Mouse (Mus musculus): ENCODE data around the gene Gpc5.

The Gpc5 gene

DNA sequence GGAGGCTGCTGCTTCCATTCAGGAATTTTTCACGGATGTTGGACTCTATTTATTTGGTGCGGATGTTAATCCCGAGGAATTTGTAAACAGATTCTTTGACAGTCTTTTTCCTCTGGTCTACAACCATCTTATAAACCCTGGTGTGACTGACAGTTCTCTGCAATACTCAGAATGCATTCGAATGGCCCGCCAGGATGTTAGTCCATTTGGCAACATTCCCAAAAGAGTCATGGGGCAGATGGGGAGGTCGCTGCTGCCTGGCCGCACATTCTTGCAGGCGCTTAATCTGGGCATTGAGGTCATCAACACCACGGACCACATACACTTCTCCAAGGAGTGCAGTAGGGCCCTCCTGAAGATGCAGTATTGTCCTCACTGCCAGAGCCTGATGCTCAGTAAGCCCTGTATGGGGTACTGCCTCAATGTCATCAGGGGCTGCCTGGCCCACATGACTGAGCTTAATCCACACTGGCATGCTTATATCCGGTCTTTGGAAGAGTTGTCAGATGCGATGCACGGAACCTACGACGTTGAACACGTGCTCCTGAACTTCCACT lies 277.7 kb downstream of the Gpc5 start:
- no peak for DNase-seq (ENCODE audit: low spot score)

DNA sequence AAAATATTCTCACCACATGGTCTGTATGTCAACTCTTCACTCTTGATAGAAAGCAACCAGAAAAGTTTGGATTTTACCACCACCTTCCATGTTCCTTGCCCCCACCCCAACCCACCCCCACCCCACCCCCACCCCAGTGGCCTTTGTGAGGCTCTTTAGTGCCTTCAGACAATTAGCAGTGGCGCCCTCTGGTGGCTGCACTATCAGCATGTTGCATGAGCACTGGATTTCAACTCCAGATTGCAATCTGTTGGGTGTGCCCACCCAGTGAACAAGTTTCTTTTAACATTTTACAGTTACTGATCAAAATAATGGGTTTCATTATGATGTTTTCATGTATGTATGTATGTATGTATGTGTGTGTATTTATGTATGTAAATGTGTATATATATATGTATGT lies 279.1 kb downstream of the Gpc5 start:
- no peak for DNase-seq (ENCODE audit: low spot score)

DNA sequence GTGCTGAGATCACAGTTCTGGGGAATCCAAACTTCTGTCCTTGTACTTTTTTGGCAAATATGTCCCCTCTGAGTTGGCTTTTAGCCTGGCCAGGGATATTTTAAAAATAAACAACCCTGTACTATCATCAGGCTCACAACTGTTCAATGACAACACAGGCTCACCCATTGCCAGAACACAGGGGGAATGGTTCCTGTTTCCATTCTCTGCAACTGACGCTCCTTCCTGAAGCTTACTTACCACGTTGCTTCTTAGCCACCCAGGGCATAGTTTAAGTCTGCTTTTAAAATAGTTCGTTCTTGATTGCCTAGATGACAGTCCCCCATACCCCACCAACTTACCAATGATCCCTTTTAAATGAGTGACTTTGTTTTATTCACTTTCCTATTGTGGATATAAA lies 299.8 kb downstream of the Gpc5 start:
- no peak for DNase-seq (ENCODE audit: low spot score)

GRCm38 (mm10) chr14:115392894-115393524 lies 301.0 kb downstream of the Gpc5 start:
- peak; percentile 53 for DNase-seq (ENCODE audit: low spot score)

DNA sequence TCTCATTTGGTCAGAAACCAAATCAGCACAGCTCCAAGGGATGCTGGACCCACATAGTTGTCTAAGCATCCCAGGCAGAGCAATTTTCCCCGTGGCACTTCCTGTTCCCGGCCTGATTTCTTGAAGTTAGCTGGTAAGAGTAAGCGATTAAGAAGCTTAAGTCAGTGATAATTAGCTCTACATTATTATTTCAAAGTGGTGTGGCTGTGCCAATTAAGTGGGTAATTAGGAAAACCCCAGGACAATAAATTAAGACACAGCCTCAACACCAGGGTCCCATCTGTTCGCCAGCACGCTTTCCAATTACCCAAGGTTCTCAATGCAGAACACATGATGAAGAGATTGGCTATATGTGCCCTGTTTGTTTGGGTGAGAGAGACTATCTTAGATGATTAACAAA lies 314.6 kb downstream of the Gpc5 start:
- no peak for DNase-seq (ENCODE audit: low spot score)

DNA sequence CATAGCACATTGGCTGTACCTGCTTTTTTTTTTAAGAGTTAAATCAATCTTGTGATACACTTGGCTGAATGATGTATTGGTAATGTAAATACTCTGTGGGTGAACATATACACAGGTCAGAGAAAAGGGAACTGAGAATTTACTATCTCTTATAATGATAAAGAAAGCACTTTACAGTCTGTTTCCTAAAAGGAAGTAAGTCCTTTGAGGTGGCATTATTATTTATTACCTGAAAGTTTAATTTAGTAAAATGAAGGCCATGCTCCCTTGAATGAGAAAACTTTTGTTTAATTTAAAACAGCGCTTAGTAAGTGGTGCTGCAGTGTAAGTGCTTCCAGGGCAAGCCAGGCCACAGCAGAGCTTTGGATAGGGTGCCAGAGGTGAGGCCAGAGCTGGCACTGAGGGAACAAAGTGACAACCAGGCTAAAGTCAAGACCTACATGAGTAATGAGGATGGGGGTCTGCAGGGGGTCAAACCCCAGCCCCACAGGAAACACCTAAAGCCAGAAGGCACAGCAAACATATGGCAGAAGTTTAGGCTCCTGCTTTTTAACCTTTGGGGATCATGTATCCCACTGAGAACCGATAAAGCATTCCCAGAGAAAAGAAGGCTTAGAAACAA lies 315.4 kb downstream of the Gpc5 start:
- no peak for DNase-seq (ENCODE audit: low spot score)

GRCm38 (mm10) chr14:115410881-115411280 lies 318.9 kb downstream of the Gpc5 start:
- DNase-seq (ENCODE audit: low spot score): no peak

GRCm38 (mm10) chr14:115411513-115412174 lies 319.6 kb downstream of the Gpc5 start:
- DNase-seq (ENCODE audit: low spot score): no peak

- no peak for DNase-seq (ENCODE audit: low spot score)
These were observed 320.8 kb downstream of the Gpc5 start for GRCm38 (mm10) chr14:115412821-115413220.

DNA sequence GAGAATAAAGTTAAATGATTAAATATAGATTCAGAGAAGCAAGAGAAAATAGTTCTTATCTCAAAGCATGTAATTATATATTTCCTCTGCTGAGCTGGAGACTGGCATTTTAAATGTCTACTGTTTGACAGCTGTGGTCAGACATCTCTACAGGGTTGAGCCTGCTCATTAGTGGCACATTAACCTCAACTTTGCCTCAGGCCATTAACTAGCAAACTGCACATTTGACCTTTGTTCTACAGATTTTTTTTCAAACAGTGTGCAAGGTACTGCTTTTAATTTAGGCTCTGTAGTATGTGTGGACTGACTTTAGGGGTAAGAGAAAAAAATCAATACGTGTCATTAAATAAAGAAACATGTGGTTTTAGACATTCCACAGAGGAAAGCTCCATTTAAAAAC lies 321.4 kb downstream of the Gpc5 start:
- DNase-seq (ENCODE audit: low spot score): no peak

GRCm38 (mm10) chr14:115414545-115414944 lies 322.5 kb downstream of the Gpc5 start:
- DNase-seq (ENCODE audit: low spot score): no peak

DNA sequence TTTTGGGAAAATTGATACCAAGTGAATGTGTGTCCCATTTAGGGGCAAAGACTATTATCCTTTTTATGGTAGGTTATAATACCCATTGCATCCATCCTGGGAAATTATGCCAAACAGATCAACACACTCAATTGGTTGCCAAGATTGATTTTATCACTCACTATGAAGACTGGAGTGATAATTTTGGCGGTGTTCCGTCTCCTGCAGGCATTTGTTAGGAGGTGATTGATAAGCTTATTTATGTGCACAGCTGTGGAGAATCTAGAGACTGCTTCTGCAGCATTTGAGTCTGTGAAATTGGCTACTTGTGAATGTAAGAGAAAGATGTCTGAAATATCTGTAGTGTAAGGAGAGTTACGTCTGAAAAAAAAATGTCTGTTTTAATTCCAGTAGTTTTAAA lies 340.0 kb downstream of the Gpc5 start:
- no peak for DNase-seq (ENCODE audit: low spot score)

GRCm38 (mm10) chr14:115432368-115432767 lies 340.4 kb downstream of the Gpc5 start:
- no peak for DNase-seq (ENCODE audit: low spot score)

DNA sequence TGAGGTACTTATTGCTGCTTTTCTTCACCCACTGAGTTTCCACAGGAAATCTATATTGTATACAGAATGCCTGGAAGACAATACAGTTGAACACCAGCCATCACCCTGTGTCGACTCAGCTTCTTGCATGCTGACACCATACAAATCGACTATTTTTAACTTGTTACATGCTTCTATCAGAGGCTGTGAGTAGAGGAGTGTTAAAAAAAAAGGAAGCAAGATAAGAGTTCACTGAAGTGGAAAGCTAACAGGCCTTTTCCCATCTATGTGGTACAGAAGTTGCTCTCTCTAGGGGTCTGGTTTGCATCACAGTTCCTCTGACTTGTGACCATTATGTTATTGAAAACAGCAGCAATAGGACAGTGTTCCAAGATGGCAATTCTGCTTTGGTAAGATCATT lies 344.6 kb downstream of the Gpc5 start:
- no peak for DNase-seq (ENCODE audit: low spot score)

DNA sequence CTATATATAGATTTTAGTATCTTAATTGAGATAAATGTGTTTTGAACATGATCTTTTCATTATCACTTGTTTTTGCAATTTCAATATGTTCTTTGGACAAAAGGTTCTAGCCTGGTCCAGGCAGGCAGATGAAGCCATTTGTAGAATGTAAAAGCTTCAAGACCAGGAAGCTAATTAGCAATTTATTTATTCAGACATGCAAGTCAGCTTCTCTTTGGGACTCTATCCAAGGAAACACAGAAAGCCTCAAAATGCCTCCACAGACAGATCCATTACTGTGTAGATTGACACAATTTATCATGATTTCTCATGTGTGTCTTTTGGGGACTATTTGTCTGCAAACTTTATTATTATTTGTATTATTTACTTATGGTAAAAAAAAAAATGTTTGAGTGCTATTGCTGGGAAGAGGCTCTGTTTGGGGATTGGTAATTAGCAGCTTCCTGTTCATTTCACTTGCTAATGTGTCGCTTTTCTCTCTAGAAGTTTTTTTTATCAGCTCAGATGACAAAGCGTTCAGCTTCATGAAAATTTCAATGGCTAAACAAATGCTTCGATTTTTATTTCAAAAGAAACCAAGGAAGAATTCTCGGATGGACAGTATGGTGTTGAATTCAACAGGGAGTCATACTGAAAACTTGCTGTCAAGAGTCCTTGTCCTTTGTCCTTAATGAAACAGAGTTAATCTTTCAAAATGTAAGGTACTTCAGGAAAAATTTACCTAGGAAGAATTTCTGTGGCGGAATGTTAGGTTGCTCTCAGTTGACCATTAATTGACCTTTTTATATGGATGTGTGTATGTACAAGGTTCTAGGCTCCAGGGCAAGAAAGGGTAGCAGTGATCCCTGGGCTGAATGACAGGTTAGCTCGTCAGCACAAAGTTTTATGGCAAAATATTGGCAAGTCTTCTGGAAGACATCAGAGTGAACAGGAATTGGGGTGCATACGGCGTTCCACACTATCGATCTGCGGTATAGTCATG lies 353.1 kb downstream of the Gpc5 start:
- DNase-seq (ENCODE audit: low spot score): peak; percentile 7

GRCm38 (mm10) chr14:115450938-115451337 lies 358.9 kb downstream of the Gpc5 start:
- DNase-seq (ENCODE audit: low spot score): no peak

DNA sequence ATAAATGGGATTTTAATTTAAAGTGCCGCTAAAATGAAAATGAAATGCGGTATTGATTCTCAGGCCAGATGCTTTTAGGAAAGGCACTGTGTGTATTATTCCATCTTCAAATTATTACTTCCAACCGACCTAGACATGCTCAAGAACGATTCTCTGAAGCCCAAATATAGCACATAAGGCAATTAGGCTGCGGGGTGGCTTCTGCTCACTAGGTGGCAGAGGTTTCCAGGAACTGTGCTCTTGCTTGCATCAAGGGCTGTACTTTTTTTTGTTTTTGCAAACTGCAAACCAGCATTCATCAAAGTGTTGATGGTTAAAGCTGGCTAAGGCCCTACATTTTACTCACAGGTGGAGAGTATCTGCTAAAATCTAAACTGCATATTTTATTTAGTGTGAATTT lies 375.9 kb downstream of the Gpc5 start:
- no peak for DNase-seq (ENCODE audit: low spot score)

DNA sequence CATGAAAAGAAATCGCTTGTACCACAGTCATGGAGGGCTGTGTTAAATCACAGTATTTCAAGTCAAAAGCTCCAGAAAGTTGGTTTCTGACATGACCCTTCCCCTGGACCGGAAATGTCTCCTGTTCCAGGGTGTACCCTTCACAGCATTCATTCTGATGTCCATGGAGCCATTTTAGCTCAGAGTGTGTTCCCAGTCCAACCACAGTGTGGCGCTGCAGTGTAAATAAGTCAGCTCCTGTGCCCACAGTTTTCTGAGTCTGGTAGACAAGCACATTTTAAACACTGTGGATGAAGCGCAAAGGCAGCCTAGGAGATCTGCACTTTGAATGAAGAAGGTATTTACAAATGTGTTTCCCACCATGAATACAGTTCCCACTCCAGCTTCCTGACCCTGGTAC lies 383.2 kb downstream of the Gpc5 start:
- peak; percentile 24 for DNase-seq (ENCODE audit: low spot score)

DNA sequence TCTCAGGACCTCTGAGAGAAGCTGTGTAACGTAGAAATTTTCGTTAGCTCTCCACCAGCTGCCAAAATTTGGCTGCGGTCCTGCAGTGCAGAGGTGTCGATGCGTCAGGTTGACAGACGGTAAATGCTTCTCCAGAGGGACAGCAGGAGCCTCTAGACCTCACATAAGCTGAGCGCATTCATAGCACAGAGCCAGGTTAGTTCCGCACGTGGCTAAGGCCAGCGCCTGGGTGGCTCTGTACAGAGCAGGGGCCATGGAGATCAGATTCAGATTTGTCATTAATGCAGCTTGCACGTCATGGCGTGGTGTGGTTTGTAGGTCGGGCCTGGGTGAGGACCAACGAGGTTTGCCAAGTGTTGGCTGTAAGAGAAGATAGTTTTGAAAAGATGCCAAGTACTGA lies 385.3 kb downstream of the Gpc5 start:
- DNase-seq (ENCODE audit: low spot score): no peak

- DNase-seq (ENCODE audit: low spot score): no peak
These were observed 393.1 kb downstream of the Gpc5 start for GRCm38 (mm10) chr14:115485090-115485489.

- DNase-seq (ENCODE audit: low spot score): no peak
These were observed 408.8 kb downstream of the Gpc5 start for GRCm38 (mm10) chr14:115500794-115501193.

Measured in layer of hippocampus, adult 9-10 months (tissue).